Mouse (Mus musculus) layer of hippocampus, postnatal 25 days (tissue): Measurements from ENCODE around the gene Ninj2. TPM values are rescaled to one million over a fixed set of nuclear protein-coding genes. Genes with fewer than 3 reads are reported as not detected.

Experiments used
- DNase-seq, 2 experiments: peaks; one replicate each; pipeline ENCODE4 v3.0.0; 2022; ENCODE audit warnings: mixed read lengths in 2 of 2, low spot score in 1 of 2; ENCODE audit errors: extremely low spot score in 1 of 2
- total RNA-seq, 2 experiments: library from RNA; stranded (reverse); gene quantifications; 2 replicates each; pipeline ENCODE4 v1.2.3; 2021

Ninj2 gene
- total RNA-seq, 2 experiments from 2014 or later = 2.3 to 2.9 TPM

- no peak for DNase-seq
Observed at GRCm38 (mm10) chr6:120090712-120091248, 2.4 kb upstream of the Ninj2 start.

- no peak for DNase-seq
Observed at GRCm38 (mm10) chr6:120091956-120092355, 1.2 kb upstream of the Ninj2 start.

DNA sequence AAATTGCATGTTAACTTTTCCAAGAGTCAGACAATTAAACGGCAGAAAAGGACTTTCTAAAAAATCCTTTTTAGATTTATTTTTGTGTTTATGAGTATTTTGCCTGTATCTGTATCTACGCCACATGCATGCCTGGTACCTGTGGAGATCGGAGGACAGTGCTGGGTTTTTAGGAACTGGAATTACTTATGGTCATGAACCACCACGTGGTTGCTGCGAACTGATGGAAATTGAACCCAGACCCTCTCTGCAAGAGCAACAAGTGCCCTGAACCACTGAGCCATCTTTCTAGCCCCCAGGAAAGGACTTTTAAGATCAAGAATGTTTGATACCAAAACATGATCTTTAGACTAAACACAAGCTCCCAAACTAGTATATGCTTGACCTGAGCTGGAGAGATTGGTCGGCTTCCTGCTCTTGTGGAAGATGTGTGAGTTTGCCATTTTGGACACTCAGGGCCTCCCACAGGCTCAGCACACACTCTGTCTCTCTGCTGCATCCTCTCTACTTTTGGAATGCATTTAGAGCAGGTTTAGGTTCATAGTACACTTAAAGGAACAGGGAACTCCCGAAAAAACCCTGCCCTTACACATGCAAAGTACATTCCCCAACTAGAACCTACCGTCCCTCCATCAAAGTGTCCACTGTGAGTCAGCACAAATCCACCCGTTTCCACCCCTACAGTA lies 1.1 kb downstream of the Ninj2 start:
- no peak for DNase-seq

DNA sequence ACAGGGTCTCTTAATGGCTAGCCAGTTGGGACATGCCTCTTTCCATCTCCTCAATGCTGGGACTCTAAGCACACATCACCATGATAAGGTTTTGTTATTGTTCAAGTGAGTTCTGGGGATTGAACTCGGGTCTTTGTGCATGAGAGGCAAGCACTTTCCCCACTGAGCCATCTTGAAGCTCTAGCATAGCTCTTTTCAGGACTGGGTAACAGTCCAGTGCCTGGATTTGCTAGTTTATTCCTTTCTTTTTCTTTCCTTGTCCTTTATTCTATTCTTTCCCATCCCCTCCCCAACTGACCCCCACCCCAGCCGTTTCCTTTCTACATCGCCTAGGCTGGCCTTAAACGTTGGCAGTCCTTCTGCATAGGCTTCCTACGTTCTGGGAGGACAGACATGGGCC lies 1.9 kb downstream of the Ninj2 start:
- no peak for DNase-seq

DNA sequence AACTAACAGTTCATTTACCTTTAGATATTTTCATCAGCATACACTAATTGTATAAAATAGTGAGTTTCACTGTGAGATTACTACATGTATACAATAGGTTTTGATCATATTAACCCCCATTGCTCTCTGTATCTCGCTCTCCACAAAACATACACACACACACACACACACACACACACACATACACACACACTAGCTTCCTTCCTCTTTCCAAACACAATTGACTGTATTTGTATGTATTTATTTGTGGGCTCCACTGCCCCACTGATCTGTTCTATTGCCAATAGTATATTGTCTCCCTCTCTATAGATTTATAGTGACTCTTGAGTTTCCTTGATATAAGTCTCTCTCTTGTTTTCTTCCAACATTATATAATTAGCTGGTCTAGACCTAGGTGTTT lies 2.4 kb downstream of the Ninj2 start:
- no peak for DNase-seq

DNA sequence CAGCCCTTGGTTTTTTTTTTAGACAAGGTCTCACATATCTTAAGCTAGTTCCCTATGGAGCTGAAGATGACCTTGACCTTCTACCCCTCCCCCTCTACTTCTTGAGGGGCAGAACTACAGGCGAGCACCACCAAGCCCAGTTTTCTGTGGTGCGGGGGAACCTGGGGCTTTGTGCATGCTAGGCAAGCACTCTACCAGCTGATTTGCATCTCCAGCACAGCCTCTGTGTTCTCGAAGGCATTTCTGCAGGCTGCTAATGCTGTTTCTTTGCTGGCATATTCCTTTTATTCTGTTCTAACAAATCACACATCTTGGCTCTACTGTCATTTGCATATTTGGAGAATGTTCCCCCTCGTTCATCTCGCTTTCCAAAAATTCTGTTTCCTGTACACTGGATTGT lies 6.2 kb downstream of the Ninj2 start:
- no peak for DNase-seq

DNA sequence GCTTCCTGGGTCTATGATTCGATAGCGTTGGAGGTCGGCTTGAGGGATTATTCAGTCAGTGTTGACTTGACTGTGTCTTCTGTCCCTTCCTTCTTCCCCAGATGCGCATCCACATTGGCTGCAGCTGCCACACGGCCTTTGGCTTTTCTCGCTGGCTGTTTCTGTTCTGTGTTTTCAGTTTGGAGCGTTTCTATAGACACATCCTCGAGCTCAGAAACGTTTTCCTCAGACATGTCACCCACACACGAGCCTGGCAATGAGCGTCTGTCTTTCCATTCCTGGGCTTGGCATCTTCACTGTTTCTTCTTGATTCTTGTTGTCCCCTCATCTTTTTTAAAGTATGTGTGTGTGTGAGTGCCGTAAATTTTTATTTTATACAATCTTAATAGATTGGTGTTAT lies 8.1 kb downstream of the Ninj2 start:
- no peak for DNase-seq

DNA sequence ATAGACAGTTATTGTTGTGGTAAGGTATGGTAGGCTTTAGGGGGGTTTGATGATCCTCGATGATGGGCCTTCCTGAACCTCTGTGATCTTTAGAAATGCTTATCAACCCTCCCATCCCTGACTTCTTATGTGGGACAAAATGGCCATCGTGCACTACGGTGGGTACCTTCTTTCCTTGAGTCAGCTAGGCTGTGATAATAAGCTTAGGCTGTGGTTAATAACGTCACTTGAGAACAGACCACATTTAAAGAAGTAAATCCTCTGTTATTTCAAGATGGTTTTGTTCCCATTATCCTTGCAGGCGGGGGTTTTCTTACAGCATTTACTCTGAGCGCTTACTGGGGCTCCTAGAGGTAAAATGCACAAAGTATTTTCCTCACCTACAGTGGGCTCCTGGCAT lies 8.8 kb downstream of the Ninj2 start:
- no peak for DNase-seq

GRCm38 (mm10) chr6:120103104-120103503 lies 10.0 kb downstream of the Ninj2 start:
- no peak for DNase-seq

GRCm38 (mm10) chr6:120105055-120105454 lies 11.9 kb downstream of the Ninj2 start:
- DNase-seq = no peak

DNA sequence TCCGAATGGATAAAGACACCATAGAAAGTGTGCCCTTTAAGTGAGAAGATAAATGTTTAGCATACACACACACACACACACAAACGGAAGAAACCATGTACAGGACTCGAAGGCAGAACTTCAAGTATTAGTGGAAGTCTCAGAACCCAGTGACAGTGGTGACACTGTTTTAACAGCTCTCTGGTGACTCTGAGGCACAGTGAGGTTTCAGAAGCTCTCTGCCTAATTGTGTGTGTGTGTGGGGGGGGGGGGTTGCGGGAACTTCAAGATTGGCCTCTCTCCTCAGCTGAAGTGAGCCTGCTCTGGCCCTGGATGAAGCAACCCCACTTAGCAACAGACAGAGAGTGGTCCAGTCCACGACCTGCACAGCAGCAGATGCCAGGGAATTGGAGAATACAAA lies 14.4 kb downstream of the Ninj2 start:
- DNase-seq = no peak

GRCm38 (mm10) chr6:120108061-120108460 lies 14.9 kb downstream of the Ninj2 start:
- no peak for DNase-seq

- no peak for DNase-seq
Observed at GRCm38 (mm10) chr6:120109173-120109572, 16.0 kb downstream of the Ninj2 start.

DNA sequence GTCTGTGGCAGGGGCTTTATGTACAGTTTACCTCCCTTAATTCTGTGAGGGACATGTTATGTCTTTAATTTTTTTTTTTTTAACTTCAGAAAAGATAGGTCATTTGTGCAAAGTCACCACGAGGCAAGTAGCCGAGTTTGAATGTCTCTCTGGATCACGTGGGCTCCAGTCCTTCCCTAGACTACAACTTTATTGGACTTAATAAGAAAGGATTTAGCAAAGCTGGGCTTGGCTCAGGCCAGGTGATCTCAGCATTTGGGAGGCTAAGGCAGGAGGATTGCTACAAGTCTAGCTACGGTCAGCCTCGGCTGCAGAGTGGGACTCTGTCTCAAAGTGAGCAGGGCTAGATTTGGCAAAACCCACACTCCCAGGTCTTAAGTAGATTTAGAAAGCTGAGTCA lies 16.8 kb downstream of the Ninj2 start:
- DNase-seq = no peak

GRCm38 (mm10) chr6:120110738-120111409 lies 17.7 kb downstream of the Ninj2 start:
- no peak for DNase-seq

DNA sequence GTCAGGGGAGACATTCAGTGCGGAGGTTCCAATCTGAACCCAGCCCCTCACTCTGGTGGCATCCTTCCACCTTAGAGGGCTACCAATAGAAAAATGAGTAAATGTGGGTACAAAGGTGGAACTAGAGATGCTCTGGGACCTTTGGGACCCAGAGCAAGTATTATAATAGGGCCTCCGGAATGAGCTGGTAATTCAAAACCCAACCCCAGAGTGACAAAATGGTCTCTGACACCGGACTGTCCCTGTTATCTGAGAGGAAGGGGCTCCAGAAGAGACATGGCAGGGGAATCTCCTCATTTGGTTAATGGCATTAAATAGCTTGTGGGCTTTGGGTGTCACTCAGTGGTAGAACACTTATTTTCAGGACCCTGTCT lies 18.2 kb downstream of the Ninj2 start:
- DNase-seq = no peak

DNA sequence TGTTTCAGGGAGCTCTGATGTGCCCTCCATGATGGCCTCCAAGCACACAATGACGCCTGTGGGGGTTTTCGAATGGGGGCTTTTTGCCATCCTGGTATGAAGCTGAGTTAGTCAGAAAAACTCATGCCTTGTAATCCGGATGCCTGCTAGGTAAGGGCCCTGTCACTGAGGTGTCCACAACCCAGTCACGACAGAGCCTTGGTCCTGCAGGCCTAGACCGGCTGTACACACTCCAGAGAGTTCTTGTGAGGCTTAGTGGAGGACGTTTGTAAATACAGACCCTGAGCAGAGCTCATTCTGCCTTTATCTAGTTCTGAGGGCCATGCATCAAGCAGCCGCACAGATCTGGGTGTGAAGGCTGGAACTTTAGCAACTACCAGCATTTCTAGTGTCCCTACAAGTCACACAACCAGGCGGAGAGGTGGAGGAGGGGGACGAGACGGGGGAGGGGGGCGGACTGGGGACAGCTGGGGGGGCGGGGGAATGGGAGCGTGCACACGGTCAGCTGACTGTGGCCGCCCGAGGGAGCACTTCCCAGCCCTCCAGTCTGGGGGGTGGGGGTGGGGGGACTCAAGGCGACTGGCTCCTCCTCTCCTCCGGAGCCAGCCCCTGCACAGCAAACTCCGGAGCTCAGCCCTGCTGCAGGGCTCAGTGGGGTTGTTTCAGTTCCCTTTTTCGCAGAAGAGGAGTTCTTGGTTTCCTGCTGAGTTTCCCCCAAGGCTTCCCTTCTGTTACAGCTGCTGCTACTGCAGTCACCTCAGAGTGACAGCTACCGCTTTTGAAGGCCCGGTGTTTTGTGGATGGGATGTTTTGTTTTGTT lies 19.0 kb downstream of the Ninj2 start:
- DNase-seq = peak in 1 of 2 experiments; percentile 35

DNA sequence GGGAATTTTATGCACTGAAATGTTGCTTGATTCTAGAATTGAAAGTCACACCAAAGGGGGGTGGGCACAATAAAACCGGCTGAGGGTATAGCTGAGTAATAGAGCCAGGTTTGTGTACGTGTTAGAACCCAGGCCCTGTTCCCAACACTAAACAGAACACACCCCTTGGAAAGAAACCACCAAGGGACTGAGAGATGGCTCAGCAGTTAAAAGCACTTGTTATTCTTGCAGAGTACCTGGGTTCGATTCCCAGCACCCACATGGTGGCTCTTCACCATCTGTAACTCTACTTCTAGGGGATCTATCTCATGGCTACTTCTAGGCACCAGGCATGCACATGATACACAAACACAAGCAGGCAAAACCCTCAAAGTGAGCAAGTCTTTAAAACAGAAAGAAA lies 20.7 kb downstream of the Ninj2 start:
- DNase-seq = no peak

- DNase-seq = no peak
Observed at GRCm38 (mm10) chr6:120114271-120114670, 21.1 kb downstream of the Ninj2 start.

GRCm38 (mm10) chr6:120114698-120115097 lies 21.5 kb downstream of the Ninj2 start:
- no peak for DNase-seq

GRCm38 (mm10) chr6:120115443-120115842 lies 22.3 kb downstream of the Ninj2 start:
- no peak for DNase-seq
